Mouse (Mus musculus): Measurements from ENCODE around the gene Acot12.

Acot12 gene

GRCm38 (mm10) chr13:91824845-91825550, 83.7 kb downstream of the Acot12 start:
- DNase-seq (ENCODE audit: low read depth, low spot score) = no peak

- DNase-seq (ENCODE audit: low read depth, low spot score) = no peak
These were observed 84.8 kb downstream of the Acot12 start for GRCm38 (mm10) chr13:91826066-91826465.

GRCm38 (mm10) chr13:91827876-91828275, 86.6 kb downstream of the Acot12 start:
- no peak for DNase-seq (ENCODE audit: low read depth, low spot score)

Measured in telencephalon, adult 2 months (tissue).